Mouse (Mus musculus): ENCODE results near the gene Gm2056. TPM values are rescaled to one million over a fixed set of nuclear protein-coding genes. Genes with fewer than 3 reads are reported as not detected.
A peak's percentile ranks its signal among the peaks of the same experiment; 100 is the strongest.
"Not testable (repeated sequence)": the region's sequence is repeated elsewhere in the genome, so short reads cannot be mapped to it uniquely, and the experiment has no call there.

The Gm2056 gene
- not detected in 2 replicates for total RNA-seq (2014; fragmentation: Nextera tagmentation)
- total RNA-seq (2017) = 0.93 TPM in 1 of 2 replicates, not detected in the other
- polyA plus RNA-seq (2012) = not detected in 2 replicates

DNA sequence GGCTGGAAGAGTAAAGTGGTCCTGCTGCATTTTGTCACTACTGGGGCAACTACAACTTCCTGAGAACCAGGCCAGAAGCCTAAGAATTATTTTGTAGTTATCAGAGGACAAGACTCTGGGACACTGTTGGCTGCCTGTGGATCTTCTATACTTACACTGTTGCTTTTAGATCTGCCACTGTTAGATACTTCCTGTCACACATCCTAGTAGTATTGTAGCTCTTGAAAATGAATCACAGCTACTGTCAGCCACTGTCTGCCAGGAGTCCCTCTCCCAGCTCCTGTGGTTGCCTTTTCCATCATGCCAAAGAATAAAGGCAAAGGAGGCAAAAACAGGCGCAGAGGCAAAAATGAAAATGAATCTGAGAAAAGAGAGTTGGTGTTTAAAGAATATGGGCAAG is at the start of gene Gm2056:
Gene Gm2056, plus strand, starts transcription at position 301 of the 400 bp plus-strand sequence.
- H3K36me3 ChIP-seq (replicated peaks); DNase-seq (ENCODE audit: low spot score); H3K27me3 ChIP-seq (ENCODE audit: insufficient read depth, low read length); H3K9me3 ChIP-seq (replicated peaks); H3K4me3 ChIP-seq (ENCODE audit: low read depth, low read length); H3K4me1 ChIP-seq (ENCODE audit: insufficient read depth, low read depth, low read length); ATAC-seq (ENCODE audit: extremely low read depth, insufficient number of reproducible peaks, low FRiP score, poor library complexity, severe bottlenecking): not testable (repeated sequence)

DNA sequence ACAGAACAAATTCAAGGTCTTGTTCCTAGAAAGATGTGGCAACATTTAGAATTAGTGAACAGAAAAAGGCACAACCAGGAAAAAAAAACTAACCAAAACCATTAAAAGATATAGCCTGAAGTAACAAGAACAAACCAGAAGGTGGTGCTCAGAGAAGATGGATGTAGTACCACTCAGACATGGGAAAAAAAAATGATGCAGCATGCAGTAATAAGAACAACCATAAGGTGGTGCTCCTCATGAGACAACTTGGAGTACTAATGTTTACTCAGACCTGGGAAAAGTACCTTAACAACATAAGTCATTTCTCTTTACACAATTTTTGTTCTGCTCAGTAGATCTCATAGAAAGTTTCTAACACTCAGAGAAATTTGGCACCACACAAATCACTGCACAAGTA is 42.8 kb upstream of the Gm2056 start:
- not testable (repeated sequence) for ATAC-seq (ENCODE audit: extremely low read depth, insufficient number of reproducible peaks, low FRiP score, poor library complexity, severe bottlenecking); H3K4me3 ChIP-seq (ENCODE audit: low read depth, low read length); H3K4me1 ChIP-seq (ENCODE audit: insufficient read depth, low read depth, low read length); H3K9me3 ChIP-seq (replicated peaks); DNase-seq (ENCODE audit: low spot score); H3K36me3 ChIP-seq (replicated peaks); H3K27me3 ChIP-seq (ENCODE audit: insufficient read depth, low read length)

DNA sequence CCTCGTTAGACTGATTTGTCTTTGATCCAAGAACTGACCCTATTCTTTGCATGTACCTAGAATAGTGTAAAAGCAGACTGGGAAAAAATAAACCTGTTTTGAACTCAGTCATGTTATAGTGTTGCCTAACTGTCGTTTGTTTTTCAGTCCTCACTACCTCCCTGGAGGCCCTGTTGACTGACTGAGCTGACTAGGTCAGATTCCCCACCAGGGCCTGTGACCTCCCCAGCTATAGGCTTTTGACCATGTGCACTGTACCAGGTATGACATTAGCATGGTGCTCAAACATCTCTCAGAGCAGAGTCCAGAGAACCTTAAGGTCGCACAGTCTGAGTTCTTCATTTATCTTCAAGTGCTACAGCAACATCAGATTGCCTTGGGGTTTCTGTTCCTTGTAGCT is 22.7 kb upstream of the Gm2056 start:
- H3K36me3 ChIP-seq (replicated peaks); H3K4me3 ChIP-seq (ENCODE audit: low read depth, low read length); H3K9me3 ChIP-seq (replicated peaks); H3K4me1 ChIP-seq (ENCODE audit: insufficient read depth, low read depth, low read length); DNase-seq (ENCODE audit: low spot score); H3K27me3 ChIP-seq (ENCODE audit: insufficient read depth, low read length): not testable (repeated sequence)
- ATAC-seq (ENCODE audit: extremely low read depth, insufficient number of reproducible peaks, low FRiP score, poor library complexity, severe bottlenecking) = peak; percentile 86

DNA sequence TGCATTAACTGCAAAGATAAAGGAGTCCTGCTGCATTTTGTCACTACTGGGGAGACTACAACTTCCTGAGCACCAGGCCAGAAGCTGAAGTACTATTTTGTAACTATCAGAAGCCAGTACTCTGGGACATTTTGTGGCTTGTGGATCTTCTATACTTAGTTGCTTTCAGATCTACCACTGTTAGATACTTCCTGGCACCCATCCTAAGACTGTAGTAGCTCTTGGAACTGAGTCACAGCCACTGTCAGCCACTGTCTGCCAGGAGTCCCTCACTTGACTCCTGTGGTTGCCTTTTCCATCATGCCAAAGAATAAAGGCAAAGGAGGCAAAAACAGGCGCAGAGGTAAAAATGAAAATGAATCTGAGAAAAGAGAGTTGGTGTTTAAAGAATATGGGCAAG is 15.3 kb upstream of the Gm2056 start, which contains the start of gene Gm2075:
Gene Gm2075, plus strand, starts transcription at position 301 of the 400 bp plus-strand sequence.
- not testable (repeated sequence) for H3K4me1 ChIP-seq (ENCODE audit: insufficient read depth, low read depth, low read length); H3K36me3 ChIP-seq (replicated peaks); DNase-seq (ENCODE audit: low spot score); H3K9me3 ChIP-seq (replicated peaks); ATAC-seq (ENCODE audit: extremely low read depth, insufficient number of reproducible peaks, low FRiP score, poor library complexity, severe bottlenecking); H3K4me3 ChIP-seq (ENCODE audit: low read depth, low read length); H3K27me3 ChIP-seq (ENCODE audit: insufficient read depth, low read length)

GRCm38 (mm10) chr12:88018671-88019070 is 8.1 kb upstream of the Gm2056 start, which contains the start of gene Gm6803:
Gene Gm6803, minus strand, starts transcription at chr12:88018771.
- H3K27me3 ChIP-seq (ENCODE audit: insufficient read depth, low read length); H3K9me3 ChIP-seq (replicated peaks); H3K36me3 ChIP-seq (replicated peaks); H3K4me1 ChIP-seq (ENCODE audit: insufficient read depth, low read depth, low read length); ATAC-seq (ENCODE audit: extremely low read depth, insufficient number of reproducible peaks, low FRiP score, poor library complexity, severe bottlenecking); H3K4me3 ChIP-seq (ENCODE audit: low read depth, low read length); DNase-seq (ENCODE audit: low spot score): not testable (repeated sequence)

DNA sequence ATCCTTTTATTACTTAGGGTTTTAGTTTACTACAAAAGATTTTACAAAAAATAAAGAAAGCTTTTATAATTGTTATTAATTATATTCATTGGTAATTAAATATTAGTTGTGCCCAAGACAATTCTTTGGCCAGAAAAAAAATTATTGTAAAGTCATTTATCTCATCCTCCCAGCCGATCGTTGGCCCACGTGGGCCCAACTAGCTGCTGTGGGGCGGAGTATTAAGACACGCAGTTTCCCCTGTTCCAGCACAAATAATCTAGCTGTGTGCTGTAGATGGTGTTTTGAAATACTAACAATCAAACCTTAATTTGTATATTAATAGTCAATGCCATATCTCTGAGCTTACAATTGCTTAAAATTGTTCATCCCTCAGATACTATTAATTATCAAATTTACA is 5.4 kb downstream of the Gm2056 start:
- not testable (repeated sequence) for H3K9me3 ChIP-seq (replicated peaks); H3K36me3 ChIP-seq (replicated peaks); ATAC-seq (ENCODE audit: extremely low read depth, insufficient number of reproducible peaks, low FRiP score, poor library complexity, severe bottlenecking); H3K27me3 ChIP-seq (ENCODE audit: insufficient read depth, low read length); H3K4me3 ChIP-seq (ENCODE audit: low read depth, low read length); DNase-seq (ENCODE audit: low spot score)
- H3K4me1 ChIP-seq (ENCODE audit: insufficient read depth, low read depth, low read length) = peaks cover 28% of the 10 kb centered on the region
- TF ChIP-seq TAL1 (conservative IDR thresholded peaks at IDR 0.05; ENCODE audit: low read depth, low read length) = peak; percentile 59

DNA sequence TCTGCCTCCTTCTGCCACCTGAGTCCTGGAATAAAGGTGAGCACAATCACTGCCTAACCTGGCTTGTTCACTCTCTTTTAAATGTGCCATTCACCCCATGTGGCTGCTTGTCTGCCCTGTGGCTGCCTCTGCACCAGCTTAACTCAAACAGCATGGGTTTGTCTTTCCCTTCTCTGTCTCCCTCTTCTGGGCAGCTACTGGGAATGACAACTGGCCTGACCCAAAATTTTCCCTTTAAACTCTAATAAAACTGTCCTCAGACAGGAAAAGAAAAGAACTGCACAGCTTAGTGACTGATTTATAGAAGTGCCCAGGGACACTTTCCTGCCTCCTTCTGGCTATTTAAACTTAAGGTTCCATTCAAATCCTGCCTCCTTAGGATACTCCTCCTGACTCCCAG is 12.3 kb downstream of the Gm2056 start:
- not testable (repeated sequence) for H3K27me3 ChIP-seq (ENCODE audit: insufficient read depth, low read length); H3K36me3 ChIP-seq (replicated peaks); H3K9me3 ChIP-seq (replicated peaks); ATAC-seq (ENCODE audit: extremely low read depth, insufficient number of reproducible peaks, low FRiP score, poor library complexity, severe bottlenecking); H3K4me3 ChIP-seq (ENCODE audit: low read depth, low read length); DNase-seq (ENCODE audit: low spot score)
- H3K4me1 ChIP-seq (ENCODE audit: insufficient read depth, low read depth, low read length) = peaks cover 41% of the 10 kb centered on the region

DNA sequence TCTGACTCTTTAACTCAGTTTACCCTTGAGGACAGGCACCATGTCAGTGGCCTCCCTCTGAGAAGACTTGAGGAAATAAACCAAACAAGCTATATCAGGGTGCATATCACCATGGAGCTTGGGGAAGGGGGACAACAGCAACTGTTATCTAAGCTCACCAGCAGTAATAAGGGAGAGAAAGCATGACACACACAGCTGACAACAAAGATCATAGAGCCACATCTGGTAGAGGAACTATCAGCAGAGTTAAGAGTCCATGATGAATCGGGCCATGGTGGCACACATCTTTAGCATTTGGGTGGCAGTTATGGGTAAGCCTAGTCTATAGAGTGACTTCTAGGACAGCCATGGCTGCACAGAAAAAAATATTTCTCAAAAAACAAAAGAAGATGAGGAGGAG is 12.9 kb downstream of the Gm2056 start:
- H3K4me3 ChIP-seq (ENCODE audit: low read depth, low read length); DNase-seq (ENCODE audit: low spot score); H3K36me3 ChIP-seq (replicated peaks); H3K9me3 ChIP-seq (replicated peaks); H3K27me3 ChIP-seq (ENCODE audit: insufficient read depth, low read length): not testable (repeated sequence)
- TF ChIP-seq TAL1 (conservative IDR thresholded peaks at IDR 0.05; ENCODE audit: low read depth, low read length) = peak; percentile 24; the same call in 1 of the 2 replicates
- ATAC-seq (ENCODE audit: extremely low read depth, insufficient number of reproducible peaks, low FRiP score, poor library complexity, severe bottlenecking) = peak; percentile 64
- H3K4me1 ChIP-seq (ENCODE audit: insufficient read depth, low read depth, low read length) = peaks cover 34% of the 10 kb centered on the region

DNA sequence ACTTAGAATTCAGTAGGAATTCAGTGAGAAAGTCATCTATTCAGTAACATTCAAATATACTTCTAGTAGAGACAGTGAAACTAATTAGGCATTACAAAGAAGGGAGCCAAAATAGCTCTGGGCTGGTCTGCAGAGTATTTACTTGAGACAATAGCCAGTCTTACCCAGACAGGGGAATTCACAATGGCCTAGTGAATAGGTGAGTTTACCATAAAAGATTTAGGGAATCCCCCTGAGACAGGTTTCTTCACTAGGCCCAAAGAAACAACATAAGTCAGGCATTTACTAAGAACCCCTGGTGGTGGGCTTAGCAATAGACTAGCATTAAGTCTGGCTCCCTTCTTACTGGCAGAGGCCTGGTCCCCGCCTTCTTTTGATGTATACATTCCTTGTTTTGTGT is 18.4 kb downstream of the Gm2056 start:
- H3K9me3 ChIP-seq (replicated peaks); DNase-seq (ENCODE audit: low spot score); H3K36me3 ChIP-seq (replicated peaks); H3K4me3 ChIP-seq (ENCODE audit: low read depth, low read length); H3K27me3 ChIP-seq (ENCODE audit: insufficient read depth, low read length); ATAC-seq (ENCODE audit: extremely low read depth, insufficient number of reproducible peaks, low FRiP score, poor library complexity, severe bottlenecking): not testable (repeated sequence)
- H3K4me1 ChIP-seq (ENCODE audit: insufficient read depth, low read depth, low read length) = peaks cover 15% of the 10 kb centered on the region; the same call in 1 of the 2 replicates

Other genes starting within 250 kb of the Gm2056 start
- gene Gm21936, start 231.5 kb upstream of the Gm2056 start, total RNA-seq (2014; fragmentation: Nextera tagmentation) = not detected in 2 replicates
- not detected in 2 replicates for gene Gm21936, start 231.5 kb upstream of the Gm2056 start, total RNA-seq (2017)
- 0.24 TPM in 1 of 2 replicates, not detected in the other for gene Gm21936, start 231.5 kb upstream of the Gm2056 start, polyA plus RNA-seq (2012)
- not detected in 2 replicates for gene BB287469, start 210.4 kb upstream of the Gm2056 start, total RNA-seq (2014; fragmentation: Nextera tagmentation)
- gene BB287469, start 210.4 kb upstream of the Gm2056 start, total RNA-seq (2017) = not detected in 2 replicates
- not detected in 2 replicates for gene BB287469, start 210.4 kb upstream of the Gm2056 start, polyA plus RNA-seq (2012)
- not detected in 2 replicates for gene Gm2001, start 184.7 kb upstream of the Gm2056 start, total RNA-seq (2014; fragmentation: Nextera tagmentation)
- not detected in 2 replicates for gene Gm2001, start 184.7 kb upstream of the Gm2056 start, total RNA-seq (2017)
- gene Gm2001, start 184.7 kb upstream of the Gm2056 start, polyA plus RNA-seq (2012) = not detected in 2 replicates
- 5.1 and 6.4 TPM in 2 replicates for gene Gm2016, start 152.9 kb upstream of the Gm2056 start, total RNA-seq (2014; fragmentation: Nextera tagmentation)
- gene Gm2016, start 152.9 kb upstream of the Gm2056 start, total RNA-seq (2017) = 0.27 and 0.35 TPM in 2 replicates
- gene Gm2016, start 152.9 kb upstream of the Gm2056 start, polyA plus RNA-seq (2012) = 0.20 and 0.28 TPM in 2 replicates
- 2.8 and 3.2 TPM in 2 replicates for gene Gm2022, start 131.6 kb upstream of the Gm2056 start, total RNA-seq (2014; fragmentation: Nextera tagmentation)
- not detected in 2 replicates for gene Gm2022, start 131.6 kb upstream of the Gm2056 start, total RNA-seq (2017)
- 0.65 TPM in 1 of 2 replicates, not detected in the other for gene Gm2022, start 131.6 kb upstream of the Gm2056 start, polyA plus RNA-seq (2012)
- gene Gm2035, start 107.1 kb upstream of the Gm2056 start, total RNA-seq (2014; fragmentation: Nextera tagmentation) = not detected in 2 replicates
- gene Gm2035, start 107.1 kb upstream of the Gm2056 start, total RNA-seq (2017) = not detected in 2 replicates
- not detected in 2 replicates for gene Gm2035, start 107.1 kb upstream of the Gm2056 start, polyA plus RNA-seq (2012)
- not detected in 2 replicates for gene Gm2042, start 72.9 kb upstream of the Gm2056 start, total RNA-seq (2014; fragmentation: Nextera tagmentation)
- gene Gm2042, start 72.9 kb upstream of the Gm2056 start, total RNA-seq (2017) = 0.66 TPM in 1 of 2 replicates, not detected in the other
- not detected in 2 replicates for gene Gm2042, start 72.9 kb upstream of the Gm2056 start, polyA plus RNA-seq (2012)
- gene Gm2075, start 15.2 kb upstream of the Gm2056 start, total RNA-seq (2014; fragmentation: Nextera tagmentation) = not detected in 2 replicates
- gene Gm2075, start 15.2 kb upstream of the Gm2056 start, total RNA-seq (2017) = not detected in 2 replicates
- gene Gm2075, start 15.2 kb upstream of the Gm2056 start, polyA plus RNA-seq (2012) = not detected in 2 replicates
- gene Gm6803, start 8.2 kb upstream of the Gm2056 start, total RNA-seq (2014; fragmentation: Nextera tagmentation) = not detected in 2 replicates
- not detected in 2 replicates for gene Gm6803, start 8.2 kb upstream of the Gm2056 start, total RNA-seq (2017)
- not detected in 2 replicates for gene Gm6803, start 8.2 kb upstream of the Gm2056 start, polyA plus RNA-seq (2012)
- not detected in 2 replicates for gene Gm16368, start 56.7 kb downstream of the Gm2056 start, total RNA-seq (2014; fragmentation: Nextera tagmentation)
- not detected in 2 replicates for gene Gm16368, start 56.7 kb downstream of the Gm2056 start, total RNA-seq (2017)
- gene Gm16368, start 56.7 kb downstream of the Gm2056 start, polyA plus RNA-seq (2012) = not detected in 2 replicates
- not detected in 2 replicates for gene Gm10436, start 155.1 kb downstream of the Gm2056 start, total RNA-seq (2014; fragmentation: Nextera tagmentation)
- 0.17 TPM in 1 of 2 replicates, not detected in the other for gene Gm10436, start 155.1 kb downstream of the Gm2056 start, total RNA-seq (2017)
- not detected in 2 replicates for gene Gm10436, start 155.1 kb downstream of the Gm2056 start, polyA plus RNA-seq (2012)
- 6.8 and 7.9 TPM in 2 replicates for gene Gm8332, start 223.1 kb downstream of the Gm2056 start, total RNA-seq (2014; fragmentation: Nextera tagmentation)
- 1.9 and 2.1 TPM in 2 replicates for gene Gm8332, start 223.1 kb downstream of the Gm2056 start, total RNA-seq (2017)
- gene Gm8332, start 223.1 kb downstream of the Gm2056 start, polyA plus RNA-seq (2012) = 1.3 and 2.2 TPM in 2 replicates
- 3.8 and 5.3 TPM in 2 replicates for gene Gm5662, start 247.5 kb downstream of the Gm2056 start, total RNA-seq (2014; fragmentation: Nextera tagmentation)
- gene Gm5662, start 247.5 kb downstream of the Gm2056 start, total RNA-seq (2017) = 1.3 and 1.5 TPM in 2 replicates
- 0.08 and 0.37 TPM in 2 replicates for gene Gm5662, start 247.5 kb downstream of the Gm2056 start, polyA plus RNA-seq (2012)